Mouse (Mus musculus) myocyte (in vitro differentiated cells): Measurements from ENCODE around the gene Ror2.

Experiments
- CEBPB ChIP-seq: IDR thresholded peaks from 2 replicates; pipeline ENCODE4 v1.6.1; 2011; ENCODE audit warnings: mild to moderate bottlenecking, moderate library complexity; ENCODE audit not compliant: poor library complexity, insufficient read depth, severe bottlenecking
- E2F4 ChIP-seq: IDR thresholded peaks from one replicate; pipeline ENCODE4 v1.6.1; 2011; ENCODE audit warnings: mild to moderate bottlenecking, control low read depth, moderate library complexity; ENCODE audit not compliant: insufficient read depth
- MAX ChIP-seq: IDR thresholded peaks from one replicate; pipeline ENCODE4 v1.6.1; 2011; ENCODE audit warnings: low read depth, mild to moderate bottlenecking, control low read depth
- MYOD1 ChIP-seq, 3 experiments: IDR thresholded peaks; one replicate each; pipeline ENCODE4 v1.6.1; 2011; ENCODE audit warnings: control low read depth in 2 of 3, low read depth in 2 of 3, mild to moderate bottlenecking in 2 of 3, moderate library complexity in 1 of 3; ENCODE audit not compliant: insufficient read length in 2 of 3, control insufficient read depth in 1 of 3
- MYOG ChIP-seq, 3 experiments: IDR thresholded peaks; one replicate each; pipeline ENCODE4 v1.6.1; 2011; ENCODE audit warnings: control low read depth in 2 of 3, low read depth in 2 of 3, mild to moderate bottlenecking in 2 of 3; ENCODE audit not compliant: insufficient read length in 2 of 3, control insufficient read depth in 1 of 3, insufficient read depth in 1 of 3
- POLR2A ChIP-seq: IDR thresholded peaks from one replicate; pipeline ENCODE4 v1.6.1; 2011; ENCODE audit warnings: low read depth, mild to moderate bottlenecking, control low read depth, moderate library complexity; ENCODE audit not compliant: insufficient read length
- POLR2AphosphoS2 ChIP-seq: IDR thresholded peaks from one replicate; pipeline ENCODE4 v1.6.1; 2011; ENCODE audit warnings: low read depth, control low read depth; ENCODE audit not compliant: insufficient read length
- REST ChIP-seq: IDR thresholded peaks from one replicate; pipeline ENCODE4 v1.6.1; 2011; ENCODE audit warnings: mild to moderate bottlenecking, control low read depth, moderate library complexity; ENCODE audit not compliant: insufficient read depth, insufficient read length
- SRF ChIP-seq: IDR thresholded peaks from one replicate; pipeline ENCODE4 v1.6.1; 2011; ENCODE audit warnings: low read depth; ENCODE audit not compliant: control insufficient read depth, insufficient read length
- TCF12 ChIP-seq: IDR thresholded peaks from one replicate; pipeline ENCODE4 v1.6.1; 2011; ENCODE audit warnings: mild to moderate bottlenecking, control low read depth; ENCODE audit not compliant: poor library complexity, insufficient read depth, severe bottlenecking
- TCF3 ChIP-seq: IDR thresholded peaks from one replicate; pipeline ENCODE4 v1.6.1; 2011; ENCODE audit warnings: low read depth, control low read depth; ENCODE audit not compliant: insufficient read length
- USF1 ChIP-seq: IDR thresholded peaks from one replicate; pipeline ENCODE4 v1.6.1; 2011; ENCODE audit warnings: low read depth, mild to moderate bottlenecking, control low read depth, moderate library complexity

DNA sequence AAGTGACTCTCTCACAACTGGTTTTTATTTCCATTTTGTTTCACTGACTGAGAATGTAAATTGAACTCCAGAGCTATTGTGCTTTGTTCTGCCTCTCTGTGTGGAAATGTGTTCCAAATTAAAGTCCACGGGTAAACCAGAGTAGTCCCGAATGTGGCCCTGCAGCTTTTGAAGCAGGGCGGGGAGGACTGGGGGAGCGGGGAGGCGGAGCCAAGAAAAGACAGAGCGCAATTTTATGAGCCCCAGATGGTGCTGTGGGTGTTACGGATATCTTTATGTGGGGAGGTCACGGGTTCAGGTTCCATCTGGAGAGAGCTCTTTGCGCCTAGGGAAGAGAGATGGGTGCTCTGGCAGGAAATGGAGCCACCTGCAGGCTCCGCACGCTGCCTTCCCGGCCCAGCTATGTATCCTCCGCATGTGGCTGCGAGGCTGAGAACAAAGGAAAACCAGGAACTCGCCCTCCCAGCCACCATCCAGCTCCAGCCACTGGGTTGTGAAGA lies 23.8 kb upstream of the Ror2 start:
- TF ChIP-seq POLR2A (no peak), MYOG (IDR thresholded peaks at IDR 0.05; ENCODE audit: control insufficient read depth in 1 of 3, insufficient read depth in 1 of 3, insufficient read length in 2 of 3, low read depth in 2 of 3) (no peak), SRF (no peak), TCF3 (no peak), MAX (no peak), CEBPB (no peak), POLR2AphosphoS2 (no peak), USF1 (no peak), E2F4 (no peak), MYOD1 (IDR thresholded peaks at IDR 0.05; ENCODE audit: control insufficient read depth in 1 of 3, insufficient read length in 2 of 3, low read depth in 2 of 3) (no peak), TCF12 (no peak), REST (no peak)
